Mouse (Mus musculus): ENCODE measurements around the gene Rffl. TPM values are rescaled to one million over a fixed set of nuclear protein-coding genes. Genes with fewer than 3 reads are reported as not detected.
A peak's percentile ranks its signal among the peaks of the same experiment; 100 is the strongest.

The Rffl gene
- total RNA-seq, 2 experiments from 2014 or later: 10.6 to 12.0 TPM

DNA sequence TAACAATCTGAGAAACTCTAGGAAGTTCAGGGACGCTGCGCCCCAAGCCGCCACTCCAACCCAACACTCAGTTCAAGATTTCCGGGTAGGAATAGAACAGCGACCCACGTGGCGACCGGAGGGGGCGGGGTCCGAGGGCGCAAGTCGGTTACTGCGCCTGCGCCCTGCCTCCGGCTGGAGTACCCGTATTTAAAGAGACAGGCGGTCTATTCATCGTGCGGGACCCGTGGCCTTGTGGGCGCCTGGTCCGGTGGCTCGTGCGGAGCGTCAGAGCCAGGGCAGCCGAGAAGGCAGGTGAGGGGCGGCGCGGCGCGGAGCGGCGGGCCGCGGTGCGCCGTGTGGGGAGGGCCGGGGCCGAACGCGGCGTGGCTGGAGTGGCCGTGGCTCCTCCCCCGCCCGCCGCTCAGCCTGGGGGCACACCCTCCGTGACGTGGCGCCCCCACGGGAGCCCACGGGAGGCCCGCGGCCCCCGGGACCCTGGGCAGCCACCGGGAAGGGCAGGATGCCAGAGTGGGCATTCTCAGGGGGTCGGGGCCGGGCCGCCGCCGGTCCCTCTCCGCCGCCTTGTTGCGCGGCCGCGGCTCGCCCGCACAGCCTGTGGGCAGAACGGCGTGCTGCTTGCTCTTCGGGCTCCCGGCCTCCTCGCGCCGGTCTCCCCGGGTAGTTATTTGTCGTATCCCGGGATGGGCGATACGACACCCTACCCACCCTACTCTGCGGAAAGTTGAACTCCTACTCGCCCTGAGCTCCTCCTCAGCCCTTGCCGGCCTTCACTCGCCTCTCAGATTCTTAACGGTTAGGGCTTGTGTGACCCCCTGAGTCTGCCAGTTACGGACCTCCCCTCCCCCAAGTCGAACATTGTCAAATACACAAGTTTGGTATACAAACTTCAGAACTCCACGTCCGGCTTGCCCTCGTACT is 89.8 kb downstream of the Rffl start, which contains the start of gene Lig3:
TSS of gene Lig3 (plus strand) at position 126 of the 921 bp plus-strand sequence.
- peak; percentile 82 to 85 for DNase-seq (ENCODE audit: low spot score in 2 of 2)

DNA sequence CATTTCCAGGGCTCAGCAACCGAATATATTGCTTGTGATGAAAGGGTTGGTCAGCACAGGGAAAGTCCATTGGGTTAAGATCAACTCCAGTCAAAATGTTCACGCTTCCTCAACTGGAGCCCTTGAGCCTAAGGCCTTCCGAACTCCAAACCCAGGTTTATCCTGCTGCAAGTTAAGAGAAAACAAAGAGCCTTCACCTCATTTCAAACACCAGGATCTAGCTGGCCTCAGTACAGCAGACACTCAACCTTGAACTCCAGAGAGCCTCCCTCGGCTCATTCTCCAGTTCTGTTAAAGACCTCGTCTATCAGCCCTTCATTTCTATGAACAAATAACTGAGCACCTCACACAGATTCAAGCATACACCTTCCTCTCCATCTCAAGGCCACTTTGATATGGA is 90.9 kb downstream of the Rffl start:
- no peak for DNase-seq (ENCODE audit: low spot score in 2 of 2)

GRCm38 (mm10) chr11:82764438-82764924 is 106.5 kb downstream of the Rffl start:
- no peak for DNase-seq (ENCODE audit: low spot score in 2 of 2)

DNA sequence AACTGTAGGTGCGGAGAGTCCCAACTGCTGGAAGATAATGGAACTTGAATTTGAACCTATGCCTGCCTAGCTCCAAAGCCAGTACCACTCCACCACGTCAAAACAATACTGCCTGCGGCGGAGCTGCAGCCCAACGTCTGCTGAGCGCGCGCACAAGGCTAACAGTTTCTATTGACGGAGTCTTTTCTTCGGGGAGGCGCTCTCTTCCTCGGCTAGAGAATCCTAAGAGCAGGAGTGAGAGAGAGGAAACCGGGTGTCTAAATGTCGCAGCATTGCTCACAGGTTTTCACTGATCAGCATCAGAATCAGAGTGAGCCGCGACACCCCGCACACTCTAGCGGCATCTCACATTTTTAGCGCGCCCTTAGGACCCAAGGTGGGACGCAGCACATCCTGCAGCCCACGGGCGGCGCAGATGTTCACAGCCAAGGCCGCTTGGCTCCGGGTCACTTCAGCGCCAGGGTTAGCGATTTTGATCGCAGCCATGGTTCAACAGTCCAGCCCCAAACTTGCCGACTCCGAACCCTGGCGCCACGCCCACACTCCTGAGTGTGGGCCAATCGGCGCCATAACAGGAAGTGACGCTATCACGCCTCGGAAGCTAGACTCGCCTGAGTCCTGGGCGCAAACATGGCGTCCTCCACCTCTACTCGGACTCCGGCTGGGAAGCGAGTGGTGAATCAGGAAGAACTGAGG is 107.1 kb downstream of the Rffl start, which contains the start of the genes Cct6b and Zfp830:
TSS of gene Cct6b (minus strand) at position 580 of the 696 bp plus-strand sequence.
TSS of gene Zfp830 (plus strand) at position 604 of the 696 bp plus-strand sequence.
- DNase-seq (ENCODE audit: low spot score in 2 of 2): peak; percentile 81 to 88

DNA sequence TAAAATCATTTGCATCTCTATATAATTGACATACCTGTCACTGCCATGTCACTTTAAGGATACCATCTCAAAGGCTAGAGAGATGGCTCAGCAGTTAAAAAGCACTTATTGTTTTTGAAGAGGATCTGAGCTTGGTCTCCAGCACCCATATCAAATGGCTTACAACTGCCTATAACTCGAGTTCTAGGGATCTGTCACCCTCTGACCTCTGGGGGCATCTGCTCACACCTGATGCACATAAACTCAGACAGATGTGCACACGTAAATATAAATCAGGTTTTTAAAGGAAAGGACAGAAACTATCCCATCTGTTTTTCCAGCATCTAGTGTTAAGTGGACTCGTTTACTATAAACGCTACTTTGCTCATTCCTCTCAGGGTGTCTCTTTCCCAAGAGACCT is 107.7 kb downstream of the Rffl start:
- no peak for DNase-seq (ENCODE audit: low spot score in 2 of 2)

GRCm38 (mm10) chr11:82762286-82762829 is 108.7 kb downstream of the Rffl start:
- DNase-seq (ENCODE audit: low spot score in 2 of 2): no peak

DNA sequence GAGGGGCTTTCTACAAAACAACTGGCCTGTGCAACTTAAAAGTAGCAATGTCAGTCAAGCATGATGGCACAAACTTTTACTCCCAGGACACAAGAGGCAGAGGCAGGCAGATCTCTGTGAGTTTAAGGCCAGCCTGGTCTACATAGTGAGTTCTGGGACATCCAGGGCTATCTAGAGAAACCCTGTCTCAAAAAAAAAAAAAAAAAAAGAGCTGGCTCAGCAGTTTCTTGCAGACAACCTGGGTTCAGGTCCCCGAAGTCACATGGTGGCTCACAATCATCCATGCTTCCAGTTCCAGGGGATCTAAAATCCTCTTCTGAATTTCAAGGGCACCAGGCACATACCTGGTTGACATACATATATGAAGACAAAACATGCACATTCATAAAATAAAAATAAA is 115.1 kb downstream of the Rffl start:
- no peak for DNase-seq (ENCODE audit: low spot score in 2 of 2)

Other genes starting within 250 kb of the Rffl start
- gene Cct6b, start 106.9 kb downstream of the Rffl start, total RNA-seq (2021): 1 to 10 TPM in 1 of 2 experiments, under 1 TPM in 1; 0.53 to 1.0 TPM
- gene Zfp830, start 106.9 kb downstream of the Rffl start, total RNA-seq (2021): 10 to 100 TPM; 22.2 to 22.6 TPM
- gene Lig3, start 90.1 kb downstream of the Rffl start, total RNA-seq (2021): 10 to 100 TPM; 31.5 to 34.9 TPM
- gene Rad51d, start 19.4 kb upstream of the Rffl start, total RNA-seq (2021): 10 to 100 TPM; 16.4 to 16.8 TPM
- gene Fndc8, start 20.9 kb upstream of the Rffl start, total RNA-seq (2021): under 1 TPM; 0.23 to 0.25 TPM
- gene Nle1, start 37.2 kb upstream of the Rffl start, total RNA-seq (2021): 10 to 100 TPM; 30.7 to 33.4 TPM
- gene Unc45b, start 39.3 kb upstream of the Rffl start, total RNA-seq (2021): 10 to 100 TPM; 14.9 to 15.5 TPM
- gene Slfn5, start 80.1 kb upstream of the Rffl start, total RNA-seq (2021): 10 to 100 TPM; 25.0 to 25.4 TPM
- gene Slfn9, start 120.6 kb upstream of the Rffl start, total RNA-seq (2021): 10 to 100 TPM; 15.7 to 18.1 TPM
- 1 to 10 TPM in 1 of 2 experiments, under 1 TPM in 1; 0.84 to 1.3 TPM for gene Slfn8, start 149.6 kb upstream of the Rffl start, total RNA-seq (2021)
- 1 to 10 TPM; 5.2 to 5.3 TPM for gene Slfn2, start 193.9 kb upstream of the Rffl start, total RNA-seq (2021)
- under 1 TPM; 0.25 to 0.54 TPM for gene Slfn1, start 245.6 kb upstream of the Rffl start, total RNA-seq (2021)

Data from adrenal gland, postnatal 4 days (tissue).